Comparison of ENCODE assay signal across 25 mouse cellular contexts in the genomic region with DNA sequence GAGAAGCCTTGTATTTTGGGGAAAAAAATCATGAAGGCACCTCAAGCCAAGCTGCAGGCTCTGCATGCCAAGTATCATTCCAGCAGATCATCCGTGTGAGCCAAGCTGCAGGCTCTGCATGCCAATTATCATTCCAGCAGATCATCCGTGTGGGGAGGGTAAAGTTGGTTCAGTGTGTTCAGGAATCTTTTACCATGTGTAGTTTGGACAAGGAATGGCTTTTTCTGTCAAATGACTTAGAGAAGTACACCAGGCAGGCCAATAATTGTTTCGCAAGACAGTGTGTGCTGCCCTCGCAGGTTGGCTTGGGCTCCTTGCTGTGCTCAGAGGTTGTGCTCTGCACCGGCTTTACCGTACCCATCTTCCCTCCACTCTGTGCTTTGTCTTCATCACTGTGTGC. TPM values are rescaled to one million over a fixed set of nuclear protein-coding genes. Genes with fewer than 3 reads are reported as not detected.
A peak's percentile ranks its signal among the peaks of the same experiment; 100 is the strongest.
DNase-seq lines count a peak whose midpoint lies in the region; ATAC-seq and TF ChIP-seq lines count a peak whose summit lies in the region.
"Had no signal": no experiment of that assay in that cellular context is flagged by ENCODE, and none has a peak within 500 bp of the region (broad histone marks: within the 10 kb centered on the region; RNA-seq: fewer than 3 reads in every experiment).

No protein-coding gene starts in this region.

- no peak for TF ChIP-seq POLR2A in kidney, adult 2 months (IDR thresholded peaks at IDR 0.05; ENCODE audit: low read depth, low read length)

- 59% methylated on average over 6 of the region's 6 CpGs for WGBS in kidney, adult 2 months
- 91% methylated on average over 6 of the region's 6 CpGs for WGBS in kidney, embryonic 16.5 days

- H3K4me3 ChIP-seq in kidney, adult 2 months (ENCODE audit: insufficient read depth, low read depth, low read length) = no peak overlapping the region
- no peak overlapping the region for H3K4me3 ChIP-seq in kidney, embryonic 16.5 days (ENCODE audit: low read length)
- H3K4me3 ChIP-seq: heart, embryonic 13.5 days; limb, embryonic 13.5 days; lung, embryonic 15.5 days; myocyte; stomach, embryonic 15.5 days had no signal

- H3K27me3 ChIP-seq in kidney, adult 2 months (replicated peaks; ENCODE audit: control insufficient read depth, insufficient read depth, low read length) = no peaks in the 10 kb centered on the region
- H3K27me3 ChIP-seq in kidney, embryonic 16.5 days (ENCODE audit: insufficient read depth, low read length) = no peaks in the 10 kb centered on the region
- H3K27me3 ChIP-seq in Patski = no peaks in the 10 kb centered on the region
- H3K27me3 ChIP-seq: heart, embryonic 13.5 days; limb, embryonic 13.5 days; lung, embryonic 15.5 days; stomach, embryonic 15.5 days had no signal

- H3K27ac ChIP-seq in kidney, adult 2 months (ENCODE audit: insufficient read depth, low read depth, low read length) = no peak overlapping the region
- H3K27ac ChIP-seq in kidney, embryonic 16.5 days (ENCODE audit: low read length) = no peak overlapping the region
- H3K27ac ChIP-seq: heart, embryonic 13.5 days; hindbrain, postnatal 0 days; limb, embryonic 13.5 days; liver, embryonic 14.5 days; lung, embryonic 15.5 days; stomach, embryonic 15.5 days had no signal

- in situ Hi-C loops in Patski (cut with MboI; ENCODE audit: low pct_unique_long_range_greater_than_20kb) = no loop called here

- H3K4me1 ChIP-seq in kidney, adult 2 months (ENCODE audit: control insufficient read depth, insufficient read depth, low read length) = peaks cover 16% of the 10 kb centered on the region
- H3K4me1 ChIP-seq in kidney, embryonic 16.5 days (ENCODE audit: insufficient read depth, low read length) = no peaks in the 10 kb centered on the region
- H3K4me1 ChIP-seq: heart, embryonic 13.5 days; limb, embryonic 13.5 days; lung, embryonic 15.5 days; stomach, embryonic 15.5 days had no signal

- POLR2A ChIA-PET in Patski (lab: Charles Lee) = interaction anchor here (1.4 kb wide), 1 partner anchor 11 kb away, joined by 4 read pairs; no protein-coding TSS in a partner anchor

- H3K36me3 ChIP-seq in kidney, adult 2 months (ENCODE audit: control insufficient read depth, insufficient read depth, low read length) = no peaks in the 10 kb centered on the region; the same call in none of the 2 replicates
- H3K36me3 ChIP-seq in kidney, embryonic 16.5 days (ENCODE audit: insufficient read depth, low read length) = peaks cover 40% of the 10 kb centered on the region

- no peak overlapping the region for H3K9ac ChIP-seq in kidney, embryonic 16.5 days (replicated peaks; ENCODE audit: low read length)
- H3K9ac ChIP-seq: heart, embryonic 13.5 days; limb, embryonic 13.5 days; liver, embryonic 14.5 days; lung, embryonic 15.5 days; stomach, embryonic 15.5 days had no signal

- CTCF ChIA-PET in Patski (lab: Charles Lee) = interaction anchor here (0.8 to 2.2 kb wide), 5 partner anchors 9 to 177 kb away, joined by 3 to 11 read pairs (median 4); no protein-coding TSS in a partner anchor

- no peak for TF ChIP-seq CTCF in kidney, adult 2 months (conservative IDR thresholded peaks at IDR 0.05; ENCODE audit: insufficient read depth, insufficient read length, low read depth, low read length)
- no peak for TF ChIP-seq CTCF in Patski (IDR thresholded peaks at IDR 0.05)

- peak; percentile 84 for DNase-seq in kidney, adult 2 months
- peak; percentile 19 for DNase-seq in 416B (ENCODE audit: low read depth)
- DNase-seq in Patski (ENCODE audit: low read depth, low spot score) = peak; percentile 51
- DNase-seq in kidney, postnatal 14 days = peak; percentile 33
- no peak for DNase-seq in natural killer cell, adult 2 months (ENCODE audit: low spot score in 2 of 2)
- no peak for DNase-seq in B cell, adult 2 months
- DNase-seq: adrenal gland, adult 8-10 months; cerebellum, adult 2 months; gastrocnemius, postnatal 10 days; heart, adult 18-20 months; heart, postnatal 14 days; lung, postnatal 4 days; right cerebral cortex, postnatal 4 days; thymus, postnatal 36 days had no signal

- H3K4me2 ChIP-seq in kidney, embryonic 16.5 days (replicated peaks; ENCODE audit: low read depth, low read length) = no peak overlapping the region
- H3K4me2 ChIP-seq: heart, embryonic 13.5 days; limb, embryonic 13.5 days; lung, embryonic 15.5 days; stomach, embryonic 15.5 days had no signal

- no peaks in the 10 kb centered on the region for H3K9me3 ChIP-seq in kidney, embryonic 16.5 days (ENCODE audit: low read length)
- H3K9me3 ChIP-seq: heart, embryonic 13.5 days; limb, embryonic 13.5 days; lung, embryonic 15.5 days; stomach, embryonic 15.5 days had no signal

- ATAC-seq in kidney, embryonic 16.5 days (ENCODE audit: low FRiP score, low TSS enrichment) = no peak
- ATAC-seq in Patski = peak; percentile 80
- ATAC-seq: forebrain, embryonic 14.5 days; hindbrain, postnatal 0 days; intestine, embryonic 16.5 days; midbrain, embryonic 16.5 days had no signal

RNA-seq across cellular contexts. Expression of a gene that starts 28.3 kb away (rescaled TPM):
- polyA plus RNA-seq in kidney, adult 2 months (2012; rRNA removed) = 5.1 and 6.1 TPM in 2 replicates
- 24.4 and 26.9 TPM in 2 replicates for polyA plus RNA-seq in kidney, embryonic 16.5 days (2015; fragmentation: Nextera tagmentation; extraction: Ambion mirVana)
- polyA plus RNA-seq in Patski (2021) = 18.6 TPM

RNA-seq across cellular contexts. Expression of a gene that starts 47.4 kb away (rescaled TPM):
- polyA plus RNA-seq in kidney, adult 2 months (2012; rRNA removed) = 32.4 and 39.9 TPM in 2 replicates
- 4.6 and 5.8 TPM in 2 replicates for polyA plus RNA-seq in kidney, embryonic 16.5 days (2015; fragmentation: Nextera tagmentation; extraction: Ambion mirVana)
- not detected for polyA plus RNA-seq in Patski (2021)

Comparison
In these comparisons a context has a peak if more than half of its experiments do, and no peak if none do; other contexts are left out.
1. DNase-seq: peak in kidney, adult 2 months (single experiment), 416B (single experiment), Patski (single experiment) and kidney, postnatal 14 days (single experiment); none in natural killer cell, adult 2 months (0 of 2) and B cell, adult 2 months (0 of 2).